Comparison of ENCODE assay signal across 9 mouse cellular contexts in the genomic region with DNA sequence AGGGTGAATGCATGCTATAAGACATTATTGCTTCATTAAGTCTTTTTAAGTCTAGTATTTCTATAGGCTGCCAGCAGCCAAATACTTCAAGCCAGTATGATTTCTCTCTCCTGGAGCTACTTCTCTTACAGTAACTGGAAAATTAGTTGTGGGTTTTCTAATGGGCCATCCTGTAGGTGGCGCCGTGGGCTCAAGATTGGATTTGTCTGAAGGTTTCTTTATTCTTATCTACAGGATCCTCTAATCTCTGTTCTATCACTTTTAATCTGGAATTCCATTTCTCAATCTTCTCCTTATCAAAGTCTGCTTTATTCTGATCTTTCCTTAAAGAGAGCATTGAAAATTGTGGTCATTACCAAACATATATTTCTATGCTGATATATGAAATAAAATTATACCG. TPM values are rescaled to one million over a fixed set of nuclear protein-coding genes. Genes with fewer than 3 reads are reported as not detected.
A peak's percentile ranks its signal among the peaks of the same experiment; 100 is the strongest.
DNase-seq lines count a peak whose midpoint lies in the region; ATAC-seq lines count a peak whose summit lies in the region.
"Had no signal": no experiment of that assay in that cellular context is flagged by ENCODE, and none has a peak within 500 bp of the region (broad histone marks: within the 10 kb centered on the region; RNA-seq: fewer than 3 reads in every experiment).

No protein-coding gene starts in this region.

- ATAC-seq in hindbrain, embryonic 16.5 days: no peak

- no peaks in the 10 kb centered on the region for H3K36me3 ChIP-seq in hindbrain, embryonic 10.5 days
- H3K36me3 ChIP-seq in hindbrain, embryonic 16.5 days (ENCODE audit: control insufficient read depth, insufficient read depth, low read length): no peaks in the 10 kb centered on the region
- H3K36me3 ChIP-seq: embryonic facial prominence, embryonic 12.5 days had no signal

- DNase-seq in hindbrain, embryonic 10.5 days (ENCODE audit: low spot score): peak; percentile 25
- DNase-seq in B cell, adult 2 months: peak; percentile 56 to 62
- peak; percentile 55 for DNase-seq in R1 (ENCODE audit: low read depth, low spot score)
- peak; percentile 62 for DNase-seq in embryo, embryonic 10 days (ENCODE audit: low spot score)
- peak; percentile 20 for DNase-seq in layer of hippocampus, adult 9-11 months
- peak; percentile 11 for DNase-seq in retina, adult 2 months (ENCODE audit: low read depth, low spot score)
- no peak for DNase-seq in ovary, postnatal 10 days (ENCODE audit: low spot score)

- no peak overlapping the region for H3K4me2 ChIP-seq in hindbrain, embryonic 16.5 days (ENCODE audit: low read length)
- H3K4me2 ChIP-seq: embryonic facial prominence, embryonic 12.5 days had no signal

- no peaks in the 10 kb centered on the region for H3K27me3 ChIP-seq in hindbrain, embryonic 10.5 days (ENCODE audit: insufficient read depth, poor library complexity, severe bottlenecking)
- no peaks in the 10 kb centered on the region for H3K27me3 ChIP-seq in hindbrain, embryonic 16.5 days (replicated peaks; ENCODE audit: control insufficient read depth, insufficient read depth, low read length)
- H3K27me3 ChIP-seq: embryonic facial prominence, embryonic 12.5 days had no signal

- no peaks in the 10 kb centered on the region for H3K4me1 ChIP-seq in hindbrain, embryonic 10.5 days (replicated peaks)
- H3K4me1 ChIP-seq in hindbrain, embryonic 16.5 days (ENCODE audit: control insufficient read depth, insufficient read depth, low read depth, low read length): no peaks in the 10 kb centered on the region
- H3K4me1 ChIP-seq: embryonic facial prominence, embryonic 12.5 days had no signal

- 32% methylated on average over 3 of the region's 3 CpGs for WGBS in hindbrain, embryonic 10.5 days
- WGBS in hindbrain, embryonic 16.5 days: 30% methylated on average over 3 of the region's 3 CpGs

- H3K9me3 ChIP-seq in hindbrain, embryonic 10.5 days: no peaks in the 10 kb centered on the region
- no peaks in the 10 kb centered on the region for H3K9me3 ChIP-seq in hindbrain, embryonic 16.5 days (ENCODE audit: control insufficient read depth, low read length)
- H3K9me3 ChIP-seq: embryonic facial prominence, embryonic 12.5 days had no signal

- no peak overlapping the region for H3K4me3 ChIP-seq in hindbrain, embryonic 10.5 days
- no peak overlapping the region for H3K4me3 ChIP-seq in hindbrain, embryonic 16.5 days (ENCODE audit: low read length)
- H3K4me3 ChIP-seq: embryonic facial prominence, embryonic 12.5 days had no signal

- H3K9ac ChIP-seq in hindbrain, embryonic 16.5 days (ENCODE audit: low read depth, low read length): no peak overlapping the region
- H3K9ac ChIP-seq: embryonic facial prominence, embryonic 12.5 days had no signal

- no peak overlapping the region for H3K27ac ChIP-seq in hindbrain, embryonic 10.5 days
- H3K27ac ChIP-seq in hindbrain, embryonic 16.5 days (ENCODE audit: low read depth, low read length): no peak overlapping the region
- H3K27ac ChIP-seq: embryonic facial prominence, embryonic 12.5 days had no signal

RNA-seq across cellular contexts. Expression of a gene that starts 27.0 kb away (rescaled TPM):
- not detected in 2 replicates for polyA plus RNA-seq in hindbrain, embryonic 10.5 days (2016; fragmentation: Nextera tagmentation; extraction: Ambion mirVana)
- polyA plus RNA-seq in hindbrain, embryonic 16.5 days (2015; fragmentation: Nextera tagmentation; extraction: Ambion mirVana): 0.08 TPM in 1 of 2 replicates, not detected in the other
- polyA plus RNA-seq: embryonic facial prominence, embryonic 12.5 days had no signal

RNA-seq across cellular contexts. Expression of a gene that starts 51.2 kb away (rescaled TPM):
- 110 and 134 TPM in 2 replicates for polyA plus RNA-seq in hindbrain, embryonic 10.5 days (2016; fragmentation: Nextera tagmentation; extraction: Ambion mirVana)
- polyA plus RNA-seq in hindbrain, embryonic 16.5 days (2015; fragmentation: Nextera tagmentation; extraction: Ambion mirVana): 166 and 185 TPM in 2 replicates

RNA-seq across cellular contexts. Expression of a gene that starts 53.1 kb away (rescaled TPM):
- 9.5 and 10.9 TPM in 2 replicates for polyA plus RNA-seq in hindbrain, embryonic 10.5 days (2016; fragmentation: Nextera tagmentation; extraction: Ambion mirVana)
- 3.9 and 5.4 TPM in 2 replicates for polyA plus RNA-seq in hindbrain, embryonic 16.5 days (2015; fragmentation: Nextera tagmentation; extraction: Ambion mirVana)
